Mouse (Mus musculus) heart, postnatal 0 days (tissue): ENCODE data around the gene Ezr. TPM values are rescaled to one million over a fixed set of nuclear protein-coding genes. Genes with fewer than 3 reads are reported as not detected.

ENCODE experiments used
- ATAC-seq: fragments of 200-750 bp; cut with Nextera tagmentation; 2 replicates; pipeline ENCODE4 v1.8.0; 2017; ENCODE audit warnings: low read depth, moderate number of reproducible peaks, moderate library complexity; ENCODE audit not compliant: insufficient read depth
- DNase-seq: peaks from one replicate; pipeline ENCODE4 v3.0.0-alpha.2; 2016; ENCODE audit warnings: low spot score
- H3K27ac ChIP-seq: fragments of 300-500 bp; sonication (generic); 2 replicates; pipeline ENCODE4 v1.5.1; 2014; ENCODE audit warnings: low read depth, mild to moderate bottlenecking
- H3K27me3 ChIP-seq: fragments of 300-500 bp; sonication (generic); 2 replicates; pipeline ENCODE4 v1.6.1; 2014; ENCODE audit warnings: low read length, mixed read lengths; ENCODE audit not compliant: control insufficient read depth, insufficient read depth
- H3K36me3 ChIP-seq: fragments of 300-500 bp; sonication (generic); replicated peaks from 2 replicates; pipeline ENCODE4 v1.6.1; 2014; ENCODE audit warnings: low read length, mixed read lengths; ENCODE audit not compliant: control insufficient read depth, insufficient read depth
- H3K4me1 ChIP-seq: fragments of 300-500 bp; sonication (generic); 2 replicates; pipeline ENCODE4 v1.6.1; 2014; ENCODE audit warnings: antibody characterized with exemption; ENCODE audit not compliant: control insufficient read depth, insufficient read depth
- H3K4me2 ChIP-seq: fragments of 300-500 bp; sonication (generic); 2 replicates; pipeline ENCODE4 v1.6.1; 2014; ENCODE audit warnings: low read depth, mild to moderate bottlenecking, low read length, moderate library complexity
- H3K4me3 ChIP-seq: fragments of 300-500 bp; sonication (generic); 2 replicates; pipeline ENCODE4 v1.5.1; 2014; ENCODE audit warnings: low read depth, low read length
- H3K9ac ChIP-seq: fragments of 300-500 bp; sonication (generic); replicated peaks from 2 replicates; pipeline ENCODE4 v1.6.1; 2014; ENCODE audit warnings: low read depth, low read length, mixed read lengths
- H3K9me3 ChIP-seq: fragments of 300-500 bp; sonication (generic); replicated peaks from 2 replicates; pipeline ENCODE4 v1.6.1; 2016; ENCODE audit warnings: low read length; ENCODE audit not compliant: control insufficient read depth
- CTCF ChIP-seq: IDR thresholded peaks from 2 replicates; pipeline ENCODE4 v1.5.1; 2016; ENCODE audit warnings: antibody characterized with exemption, control low read depth, low read depth
- EP300 ChIP-seq: IDR thresholded peaks from 2 replicates; pipeline ENCODE4 v1.6.1; 2016; ENCODE audit warnings: antibody characterized with exemption, low read depth
- WGBS: fragments of 180-500 bp; shearing (Covaris S2); extraction: QIAGEN DNeasy Blood & Tissue Kit; methylation state at CpG from one replicate; pipeline ENCODE4 v1.1.7; 2014; 5-methylcytosine and 5-hydroxymethylcytosine counted together
- polyA plus RNA-seq: library from polyadenylated mRNA; unstranded; fragments of >200 nt; fragmentation: Nextera tagmentation; extraction: Ambion mirVana; gene quantifications from 2 replicates; pipeline ENCODE4 v1.2.1, GENCODE M21; 2015
- total RNA-seq: library from RNA; depleted of rRNA; stranded (reverse); fragments of >200 nt; gene quantifications from 2 replicates; pipeline ENCODE4 v1.2.3, GENCODE M21; 2014; ENCODE audit warnings: low replicate concordance

Gene Ezr
- total and polyA plus RNA-seq, 2 experiments from 2014 or later = 91.3 to 141 TPM

- WGBS = 84% methylated on average over 12 of the region's 12 CpGs
- Histone ChIP-seq H3K27ac (no peak overlapping the region), H3K9me3 (no peaks in the 10 kb centered on the region), H3K27me3 (no peaks in the 10 kb centered on the region), H3K4me2 (no peak overlapping the region), H3K9ac (no peak overlapping the region), H3K4me1 (peaks cover 26% of the 10 kb centered on the region), H3K4me3 (no peak overlapping the region), H3K36me3 (peaks cover 62% of the 10 kb centered on the region)
- no peak for TF ChIP-seq CTCF
- no peak for TF ChIP-seq EP300
- DNase-seq (no peak), ATAC-seq (no peak)
Observed at GRCm38 (mm10) chr17:6741271-6741670, 41.3 kb downstream of the Ezr start.

- Histone ChIP-seq H3K9ac (no peak overlapping the region), H3K4me1 (peaks cover 26% of the 10 kb centered on the region), H3K4me2 (no peak overlapping the region), H3K4me3 (no peak overlapping the region), H3K27me3 (no peaks in the 10 kb centered on the region), H3K9me3 (no peaks in the 10 kb centered on the region), H3K27ac (no peak overlapping the region), H3K36me3 (peaks cover 55% of the 10 kb centered on the region)
- no peak for DNase-seq
- TF ChIP-seq CTCF (no peak), EP300 (no peak)
- WGBS = 89% methylated on average over 19 of the region's 19 CpGs
- no peak for ATAC-seq
Observed at GRCm38 (mm10) chr17:6740331-6741170, 42.0 kb downstream of the Ezr start.

GRCm38 (mm10) chr17:6739756-6740155 is 42.8 kb downstream of the Ezr start:
- Histone ChIP-seq H3K9ac (no peak overlapping the region), H3K4me3 (no peak overlapping the region), H3K27ac (no peak overlapping the region), H3K27me3 (no peaks in the 10 kb centered on the region), H3K9me3 (no peaks in the 10 kb centered on the region), H3K36me3 (peaks cover 48% of the 10 kb centered on the region), H3K4me2 (no peak overlapping the region), H3K4me1 (peaks cover 30% of the 10 kb centered on the region)
- DNase-seq (no peak), ATAC-seq (no peak)
- 85% methylated on average over 15 of the region's 15 CpGs for WGBS
- TF ChIP-seq EP300 = no peak
- TF ChIP-seq CTCF = no peak

GRCm38 (mm10) chr17:6739266-6739665 is 43.3 kb downstream of the Ezr start:
- peaks cover 47% of the 10 kb centered on the region for H3K36me3 ChIP-seq

DNA sequence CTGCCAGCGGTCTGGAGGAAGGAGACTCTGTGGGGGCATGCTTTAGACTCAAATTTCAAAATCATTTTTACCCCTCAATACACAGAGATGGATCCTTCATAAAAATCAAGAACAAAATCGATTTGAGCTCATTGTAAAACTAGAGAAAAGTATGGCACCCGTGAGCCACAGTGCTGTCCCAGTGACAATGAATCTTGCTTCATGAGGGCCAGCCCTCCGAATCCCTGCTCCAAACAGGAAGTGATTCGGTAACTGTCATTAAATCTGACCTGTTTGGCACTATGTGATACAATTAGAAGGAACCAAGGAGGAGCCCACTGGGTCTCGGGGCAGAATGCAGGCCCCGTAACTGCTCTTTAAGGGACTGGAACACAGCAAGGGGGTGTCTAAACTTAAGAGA is 43.7 kb downstream of the Ezr start:
- Histone ChIP-seq H3K27ac (no peak overlapping the region), H3K4me3 (no peak overlapping the region), H3K36me3 (peaks cover 47% of the 10 kb centered on the region), H3K9ac (no peak overlapping the region), H3K4me1 (peaks cover 32% of the 10 kb centered on the region), H3K4me2 (no peak overlapping the region), H3K9me3 (no peaks in the 10 kb centered on the region), H3K27me3 (no peaks in the 10 kb centered on the region)
- DNase-seq (no peak), ATAC-seq (no peak)
- TF ChIP-seq EP300 = no peak
- TF ChIP-seq CTCF = no peak
- 87% methylated on average over 7 of the region's 7 CpGs for WGBS

More at GRCm38 (mm10) chr17:6739266-6739665, 43.3 kb downstream of the Ezr start:
- no peak overlapping the region for H3K9ac ChIP-seq
- WGBS = 78% methylated on average over 13 of the region's 13 CpGs
- DNase-seq = no peak
- no peaks in the 10 kb centered on the region for H3K27me3 ChIP-seq
- H3K4me1 ChIP-seq = peaks cover 33% of the 10 kb centered on the region
- TF ChIP-seq EP300 = no peak
- no peak for TF ChIP-seq CTCF
- H3K27ac ChIP-seq = no peak overlapping the region
- H3K9me3 ChIP-seq = no peaks in the 10 kb centered on the region
- ATAC-seq = no peak
- no peak overlapping the region for H3K4me2 ChIP-seq
- no peak overlapping the region for H3K4me3 ChIP-seq
